Comparison of ENCODE assay signal across 9 mouse cellular contexts in genomic region chr12:92737623-92738370, GRCm38 (mm10).
DNase-seq lines count a peak whose midpoint lies in the region.
"Had no signal": no experiment of that assay in that cellular context is flagged by ENCODE, and none has a peak within 500 bp of the region (broad histone marks: within the 10 kb centered on the region; RNA-seq: fewer than 3 reads in every experiment).

No protein-coding gene starts in this region.

- peak; percentile 21 for DNase-seq in layer of hippocampus, adult 11-12 months (ENCODE audit: low spot score)
- no peak for DNase-seq in layer of hippocampus, adult 9-10 months (ENCODE audit: low spot score)
- DNase-seq in cerebellum, postnatal 25 days, result peak; percentile 79 to 85
- peak; percentile 4 to 45 for DNase-seq in left cerebral cortex, postnatal 25 days (ENCODE audit: low spot score in 2 of 2)
- DNase-seq in thymus, postnatal 14 days, result peak; percentile 32
- DNase-seq in heart, postnatal 36 days, result no peak
- DNase-seq in urinary bladder, postnatal 14 days (ENCODE audit: low spot score), result no peak
- DNase-seq in liver, result no peak
- DNase-seq: gastrocnemius, postnatal 25 days had no signal

- intact Hi-C loops in left cerebral cortex, postnatal 25 days (cut with DNase I), result no loop called here
- intact Hi-C loops in heart, postnatal 36 days (cut with DNase I), result no loop called here

Comparison
In these comparisons a context has a peak if more than half of its experiments do, and no peak if none do; other contexts are left out.
1. DNase-seq: peak in layer of hippocampus, adult 11-12 months (single experiment), cerebellum, postnatal 25 days (2 of 2), left cerebral cortex, postnatal 25 days (2 of 2) and thymus, postnatal 14 days (single experiment); none in layer of hippocampus, adult 9-10 months (single experiment), heart, postnatal 36 days (0 of 2), urinary bladder, postnatal 14 days (single experiment) and liver (single experiment).